Mouse (Mus musculus) bone marrow macrophage, adult 2 months (primary cell): ENCODE results near the gene Rpl9-ps6.

ENCODE experiments used
- CTCF ChIP-seq: IDR thresholded peaks from 2 replicates; pipeline ENCODE4 v1.5.1; 2012; ENCODE audit warnings: low read depth, mild to moderate bottlenecking, low read length, moderate library complexity
- POLR2A ChIP-seq: IDR thresholded peaks from 2 replicates; pipeline ENCODE4 v1.6.1; 2012; ENCODE audit warnings: mild to moderate bottlenecking, low read depth, low read length, borderline replicate concordance

- no peak for TF ChIP-seq CTCF
- no peak for TF ChIP-seq POLR2A
These were observed 26.0 kb upstream of the Rpl9-ps6 start for GRCm38 (mm10) chr19:32492339-32492738.
